ENCODE assay signal across 28 mouse cellular contexts in genomic region chr1:67477006-67477405, GRCm38 (mm10).
DNase-seq lines count a peak whose midpoint lies in the region; ATAC-seq and TF ChIP-seq lines count a peak whose summit lies in the region.
"Had no signal": no experiment of that assay in that cellular context is flagged by ENCODE, and none has a peak within 500 bp of the region (broad histone marks: within the 10 kb centered on the region; RNA-seq: fewer than 3 reads in every experiment).

No protein-coding gene starts in this region.

- no peak for ATAC-seq in kidney, embryonic 16.5 days (ENCODE audit: low FRiP score, low TSS enrichment)
- ATAC-seq in neural tube, embryonic 13.5 days (ENCODE audit: low read depth): no peak
- ATAC-seq: CD4-positive, CD25-positive, alpha-beta regulatory T cell, adult 4 months; forebrain, embryonic 16.5 days; intestine, postnatal 0 days; midbrain, embryonic 16.5 days had no signal

- no peak overlapping the region for H3K9ac ChIP-seq in kidney, embryonic 16.5 days (replicated peaks; ENCODE audit: low read length)
- no peak overlapping the region for H3K9ac ChIP-seq in neural tube, embryonic 13.5 days
- H3K9ac ChIP-seq: heart, embryonic 12.5 days; kidney, embryonic 15.5 days; liver, embryonic 13.5 days had no signal

- no peaks in the 10 kb centered on the region for H3K27me3 ChIP-seq in kidney, adult 2 months (replicated peaks; ENCODE audit: control insufficient read depth, insufficient read depth, low read length)
- no peaks in the 10 kb centered on the region for H3K27me3 ChIP-seq in kidney, embryonic 16.5 days (ENCODE audit: insufficient read depth, low read length)
- H3K27me3 ChIP-seq in neural tube, embryonic 13.5 days: no peaks in the 10 kb centered on the region
- no peaks in the 10 kb centered on the region for H3K27me3 ChIP-seq in limb, embryonic 10.5 days (ENCODE audit: low read depth, poor library complexity, severe bottlenecking)
- H3K27me3 ChIP-seq: heart, embryonic 12.5 days; kidney, embryonic 15.5 days; liver, embryonic 13.5 days had no signal

- no peak overlapping the region for H3K4me2 ChIP-seq in kidney, embryonic 16.5 days (replicated peaks; ENCODE audit: low read depth, low read length)
- H3K4me2 ChIP-seq in neural tube, embryonic 13.5 days: 0 out of 2 replicates have a peak overlapping the region, but pooled peaks have one; percentile 11
- H3K4me2 ChIP-seq: heart, embryonic 12.5 days; kidney, embryonic 15.5 days; liver, embryonic 13.5 days had no signal

- peak; percentile 4 for DNase-seq in kidney, adult 2 months
- peak; percentile 5 for DNase-seq in ZHBTc4 (ENCODE audit: low read depth, low spot score)
- peak; percentile 6 for DNase-seq in brain, adult 2 months (ENCODE audit: low read depth, low spot score)
- DNase-seq in limb, embryonic 10.5 days (ENCODE audit: low spot score): no peak
- DNase-seq in thymus, postnatal 14 days: no peak
- DNase-seq: cerebellum, adult 2 months; cerebellum, postnatal 25 days; embryo, embryonic 11 days; gastrocnemius, postnatal 14 days; heart, adult 11 months; heart, postnatal 10 days; kidney, postnatal 4 days; layer of hippocampus, adult 9-11 months; liver, embryonic 13.5 days; lung, adult 2 months; lung, postnatal 36 days; thymus, adult 2 months had no signal

- no peaks in the 10 kb centered on the region for H3K36me3 ChIP-seq in kidney, adult 2 months (ENCODE audit: control insufficient read depth, insufficient read depth, low read length)
- H3K36me3 ChIP-seq in kidney, embryonic 16.5 days (ENCODE audit: insufficient read depth, low read length): no peaks in the 10 kb centered on the region
- no peaks in the 10 kb centered on the region for H3K36me3 ChIP-seq in neural tube, embryonic 13.5 days
- no peaks in the 10 kb centered on the region for H3K36me3 ChIP-seq in limb, embryonic 10.5 days
- H3K36me3 ChIP-seq: forebrain, embryonic 10.5 days; heart, embryonic 12.5 days; hindbrain, embryonic 10.5 days; kidney, embryonic 15.5 days; liver, embryonic 13.5 days had no signal

- H3K4me1 ChIP-seq in kidney, adult 2 months (ENCODE audit: control insufficient read depth, insufficient read depth, low read length): no peaks in the 10 kb centered on the region
- no peaks in the 10 kb centered on the region for H3K4me1 ChIP-seq in kidney, embryonic 16.5 days (ENCODE audit: insufficient read depth, low read length)
- peaks cover 7% of the 10 kb centered on the region for H3K4me1 ChIP-seq in neural tube, embryonic 13.5 days (replicated peaks)
- H3K4me1 ChIP-seq in limb, embryonic 10.5 days: no peaks in the 10 kb centered on the region
- H3K4me1 ChIP-seq: forebrain, embryonic 10.5 days; heart, embryonic 12.5 days; hindbrain, embryonic 10.5 days; kidney, embryonic 15.5 days; liver, embryonic 13.5 days had no signal

- 48% methylated on average over 11 of the region's 11 CpGs for WGBS in kidney, adult 2 months
- 60% methylated on average over 11 of the region's 11 CpGs for WGBS in kidney, embryonic 16.5 days
- WGBS in neural tube, embryonic 13.5 days: 54% methylated on average over 11 of the region's 11 CpGs
- 76% methylated on average over 11 of the region's 11 CpGs for WGBS in limb, embryonic 10.5 days

- no peaks in the 10 kb centered on the region for H3K9me3 ChIP-seq in kidney, embryonic 16.5 days (ENCODE audit: low read length)
- H3K9me3 ChIP-seq in neural tube, embryonic 13.5 days: no peaks in the 10 kb centered on the region
- no peaks in the 10 kb centered on the region for H3K9me3 ChIP-seq in limb, embryonic 10.5 days (replicated peaks)
- H3K9me3 ChIP-seq: forebrain, embryonic 10.5 days; heart, embryonic 12.5 days; hindbrain, embryonic 10.5 days; kidney, embryonic 15.5 days had no signal

- TF ChIP-seq CTCF in kidney, adult 2 months (conservative IDR thresholded peaks at IDR 0.05; ENCODE audit: insufficient read depth, insufficient read length, low read depth, low read length): no peak

- no peak overlapping the region for H3K27ac ChIP-seq in kidney, adult 2 months (ENCODE audit: insufficient read depth, low read depth, low read length)
- no peak overlapping the region for H3K27ac ChIP-seq in kidney, embryonic 16.5 days (ENCODE audit: low read length)
- peak overlapping the region; percentile 42; the same call in 1 of the 2 replicates for H3K27ac ChIP-seq in neural tube, embryonic 13.5 days (replicated peaks)
- H3K27ac ChIP-seq in limb, embryonic 10.5 days: no peak overlapping the region
- H3K27ac ChIP-seq: forebrain, embryonic 10.5 days; hindbrain, embryonic 10.5 days; kidney, embryonic 15.5 days; liver, embryonic 13.5 days had no signal

- H3K4me3 ChIP-seq in kidney, adult 2 months (ENCODE audit: insufficient read depth, low read depth, low read length): no peak overlapping the region
- no peak overlapping the region for H3K4me3 ChIP-seq in kidney, embryonic 16.5 days (ENCODE audit: low read length)
- no peak overlapping the region for H3K4me3 ChIP-seq in neural tube, embryonic 13.5 days
- no peak overlapping the region for H3K4me3 ChIP-seq in limb, embryonic 10.5 days
- H3K4me3 ChIP-seq: forebrain, embryonic 10.5 days; heart, embryonic 12.5 days; hindbrain, embryonic 10.5 days; kidney, embryonic 15.5 days; liver, embryonic 13.5 days; myocyte had no signal

- TF ChIP-seq POLR2A in kidney, adult 2 months (IDR thresholded peaks at IDR 0.05; ENCODE audit: low read depth, low read length): no peak

Comparison
In these comparisons a context has a peak if more than half of its experiments do, and no peak if none do; other contexts are left out.
1. DNase-seq: peak in kidney, adult 2 months (single experiment), ZHBTc4 (single experiment) and brain, adult 2 months (single experiment); none in limb, embryonic 10.5 days (single experiment) and thymus, postnatal 14 days (single experiment).